Mouse (Mus musculus) gastrocnemius, adult 2 months (tissue): ENCODE results near the gene Gm3164. TPM values are rescaled to one million over a fixed set of nuclear protein-coding genes. Genes with fewer than 3 reads are reported as not detected.

Experiments
- total RNA-seq, 2 experiments: library from RNA; stranded (reverse); gene quantifications; 2 replicates each; pipeline ENCODE4 v1.2.3; 2021

The Gm3164 gene
- total RNA-seq, 2 experiments from 2014 or later = 0.26 TPM; not detected in 1

Other genes starting within 250 kb of the Gm3164 start
- not detected for gene Gm2974, start 232.9 kb upstream of the Gm3164 start, total RNA-seq
- gene Gm3138, start 165.8 kb upstream of the Gm3164 start, total RNA-seq = not detected
- gene Gm3149, start 98.2 kb upstream of the Gm3164 start, total RNA-seq = not detected
- not detected for gene 2610042L04Rik, start 80.7 kb upstream of the Gm3164 start, total RNA-seq
- not detected for gene Gm3159, start 17.9 kb upstream of the Gm3164 start, total RNA-seq
- not detected for gene Gm3173, start 15.5 kb downstream of the Gm3164 start, total RNA-seq
- not detected for gene Gm3182, start 66.3 kb downstream of the Gm3164 start, total RNA-seq
- gene Gm3047, start 140.0 kb downstream of the Gm3164 start, total RNA-seq = not detected
- not detected for gene Gm8159, start 216.9 kb downstream of the Gm3164 start, total RNA-seq
- gene Gm3239, start 248.7 kb downstream of the Gm3164 start, total RNA-seq = not detected